In genomic region chrX:48694864-48695371, GRCm38 (mm10) we compare ENCODE assay signal across 8 mouse cellular contexts. TPM values are rescaled to one million over a fixed set of nuclear protein-coding genes. Genes with fewer than 3 reads are reported as not detected.
A peak's percentile ranks its signal among the peaks of the same experiment; 100 is the strongest.
DNase-seq lines count a peak whose midpoint lies in the region; ATAC-seq and TF ChIP-seq lines count a peak whose summit lies in the region.

TSS of gene Rbmx2 (plus strand) at chrX:48695004.

- ATAC-seq in forebrain, embryonic 15.5 days (replicated peaks), result peak; percentile 98
- ATAC-seq in neutrophil, adult 5-6 weeks (ENCODE audit: extremely low read depth, insufficient number of reproducible peaks, low FRiP score, poor library complexity, severe bottlenecking), result peak; percentile 97

- no peak for TF ChIP-seq POLR2A in lung, adult 2 months (IDR thresholded peaks at IDR 0.05; ENCODE audit: borderline replicate concordance, extremely low read depth, low read depth, low read length)

- 0 out of 4 replicates have a peak, but pooled peaks cover 0 to 4% of the 10 kb centered on the region in 2 experiments for H3K4me1 ChIP-seq in ES-E14 (ENCODE audit: control insufficient read depth in 2 of 2, insufficient read depth in 2 of 2, low read length in 2 of 2, poor library complexity in 1 of 2)
- H3K4me1 ChIP-seq in forebrain, embryonic 15.5 days, result peaks cover 7% of the 10 kb centered on the region
- no peaks in the 10 kb centered on the region; the same call in 1 of the 2 replicates for H3K4me1 ChIP-seq in lung, adult 2 months (ENCODE audit: control insufficient read depth, insufficient read depth, low read length)

- H3K27me3 ChIP-seq in forebrain, embryonic 15.5 days, result no peaks in the 10 kb centered on the region

- peak; percentile 78 for DNase-seq in ES-E14 (ENCODE audit: low read depth, low spot score)
- DNase-seq in cerebellum, adult 11-12 months, result peak; percentile 93
- DNase-seq in heart, postnatal 25 days (ENCODE audit: low spot score), result peak; percentile 77
- DNase-seq in layer of hippocampus, adult 18-20 months (ENCODE audit: low spot score in 2 of 2), result peak; percentile 84 to 93
- DNase-seq in lung, adult 2 months, result peak; percentile 80
- peak; percentile 78 to 79 for DNase-seq in thymus, adult 18-20 months

- no peak for TF ChIP-seq CTCF in lung, adult 2 months (IDR thresholded peaks at IDR 0.05; ENCODE audit: insufficient read depth, low read length)

- WGBS in forebrain, embryonic 15.5 days, result 17% methylated on average over 41 of the region's 42 CpGs
- WGBS in lung, adult 2 months, result 27% methylated on average over 42 of the region's 42 CpGs

- H3K27ac ChIP-seq in ES-E14 (ENCODE audit: insufficient read depth, low read depth, low read length, poor library complexity, severe bottlenecking), result peak within 1 kb of the TSS; percentile 71; the same call in 1 of the 2 replicates
- no peak within 1 kb of the TSS for H3K27ac ChIP-seq in forebrain, embryonic 15.5 days (replicated peaks)

- in situ Hi-C loops in ES-E14 (cut with MboI; ENCODE audit: low sequenced_read_pairs in 2 of 2, unreplicated experiment in 2 of 2), result no loop called here

- H3K9me3 ChIP-seq in ES-E14 (ENCODE audit: control insufficient read depth, insufficient read depth, low read depth, low read length), result no peaks in the 10 kb centered on the region
- H3K9me3 ChIP-seq in forebrain, embryonic 15.5 days, result no peaks in the 10 kb centered on the region

- H3K9ac ChIP-seq in ES-E14 (ENCODE audit: insufficient read depth, low read depth, low read length, poor library complexity, severe bottlenecking), result peak within 1 kb of the TSS; percentile 97
- peak within 1 kb of the TSS; percentile 47 for H3K9ac ChIP-seq in forebrain, embryonic 15.5 days (replicated peaks)

- peak within 1 kb of the TSS; percentile 44 for H3K4me2 ChIP-seq in forebrain, embryonic 15.5 days (replicated peaks)

- no peaks in the 10 kb centered on the region for H3K36me3 ChIP-seq in ES-E14 (ENCODE audit: control insufficient read depth, insufficient read depth, low read length, poor library complexity, severe bottlenecking)
- H3K36me3 ChIP-seq in forebrain, embryonic 15.5 days, result no peaks in the 10 kb centered on the region

- intact Hi-C loops in heart, postnatal 25 days (cut with DNase I), result loop anchor here (10.0 kb wide), 1 partner anchor 590 kb away; the partner anchor contains the start of gene Enox2

- peak within 1 kb of the TSS; percentile 88 to 97 for H3K4me3 ChIP-seq in ES-E14 (ENCODE audit: insufficient read depth in 1 of 2, low read depth in 1 of 2, low read length in 2 of 2, poor library complexity in 1 of 2, severe bottlenecking in 1 of 2)
- peak within 1 kb of the TSS; percentile 60 for H3K4me3 ChIP-seq in forebrain, embryonic 15.5 days
- peak within 1 kb of the TSS; percentile 76 for H3K4me3 ChIP-seq in lung, adult 2 months (replicated peaks; ENCODE audit: extremely low read depth, low read depth, low read length)

TF ChIP-seq in ES-E14, 5 proteins besides CTCF, POLR2A, EP300 and RAD21:
- no peak for TF ChIP-seq ZNF384 (IDR thresholded peaks at IDR 0.05; ENCODE audit: low read depth, low read length)
- no peak for TF ChIP-seq MAFK (IDR thresholded peaks at IDR 0.05; ENCODE audit: insufficient read depth, low read depth, low read length)
- no peak for TF ChIP-seq ZC3H11A (IDR thresholded peaks at IDR 0.05; ENCODE audit: borderline replicate concordance, low read depth, low read length)
- no peak for TF ChIP-seq HCFC1 (IDR thresholded peaks at IDR 0.05; ENCODE audit: borderline replicate concordance, insufficient read depth, low read length)
- TF ChIP-seq CHD2 (IDR thresholded peaks at IDR 0.05; ENCODE audit: low read depth, low read length), result no peak
TF ChIP-seq in ES-E14: peak in this region for 0.

RNA-seq across cellular contexts. Expression of gene Rbmx2, which starts in this region (rescaled TPM):
- total RNA-seq in ES-E14 (2012; rRNA removed), result 10.6 and 18.4 TPM in 2 replicates
- polyA plus RNA-seq in forebrain, embryonic 15.5 days (2015; fragmentation: Nextera tagmentation; extraction: Ambion mirVana), result 24.8 and 31.2 TPM in 2 replicates
- total RNA-seq in heart, postnatal 25 days (2021), result 1 to 10 TPM; 1.2 to 1.7 TPM
- total RNA-seq in layer of hippocampus, adult 18-20 months (2021), result 1 to 10 TPM; 3.9 to 5.8 TPM
- polyA plus RNA-seq in lung, adult 2 months (2012; rRNA removed), result 0.74 and 2.0 TPM in 2 replicates
- total RNA-seq in neutrophil, adult 5-6 weeks (2017), result 7.3 and 8.5 TPM in 2 replicates
